Mouse (Mus musculus) testis, adult 2 months (tissue): ENCODE results near the gene Xpo1.

Source experiments
- CTCF ChIP-seq: fragments of 200-500 bp; IDR thresholded peaks from 2 replicates; pipeline ENCODE4 v1.5.1; 2012; ENCODE audit warnings: low read depth, mild to moderate bottlenecking, inconsistent platforms, low read length, moderate library complexity; ENCODE audit not compliant: control insufficient read depth, insufficient read depth, insufficient replicate concordance
- POLR2A ChIP-seq: fragments of 200-500 bp; IDR thresholded peaks from 2 replicates; pipeline ENCODE4 v1.6.1; 2012; ENCODE audit warnings: low read depth, mild to moderate bottlenecking, inconsistent platforms, low read length, moderate library complexity; ENCODE audit not compliant: control insufficient read depth

DNA sequence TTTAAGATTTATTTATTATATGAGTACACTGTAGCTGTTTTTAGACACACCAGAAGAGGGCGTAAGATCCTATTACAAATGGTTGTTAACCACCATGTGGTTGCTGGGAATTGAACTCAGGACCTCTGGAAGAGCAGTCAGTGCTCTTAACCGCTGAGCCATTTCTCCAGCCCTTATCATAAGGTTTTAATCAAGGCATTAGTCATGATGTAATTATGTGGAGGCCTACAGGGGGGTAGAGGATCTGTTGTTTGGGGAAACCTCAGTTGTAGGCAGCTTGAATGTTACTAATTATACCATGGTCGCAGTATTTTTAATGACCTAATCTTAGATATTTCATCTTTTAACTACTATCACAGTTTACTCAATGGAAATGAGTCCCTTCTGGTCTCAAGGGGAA lies 76.3 kb downstream of the Xpo1 start:
- TF ChIP-seq POLR2A (no peak), CTCF (no peak)
